Mouse (Mus musculus) myocyte (in vitro differentiated cells): Measurements from ENCODE around the gene Smurf1. TPM values are rescaled to one million over a fixed set of nuclear protein-coding genes. Genes with fewer than 3 reads are reported as not detected.

Experiments used
- H3K27me3 ChIP-seq: one replicate; pipeline ENCODE4 v1.6.1; 2011; ENCODE audit not compliant: control insufficient read depth, insufficient read depth, insufficient read length
- H3K36me3 ChIP-seq: one replicate; pipeline ENCODE4 v1.6.1; 2011; ENCODE audit not compliant: control insufficient read depth, insufficient read depth
- H3K4me2 ChIP-seq: one replicate; pipeline ENCODE4 v1.6.1; 2011; ENCODE audit warnings: low read depth, control low read depth
- H3K4me3 ChIP-seq: one replicate; pipeline ENCODE4 v1.5.1; 2011; ENCODE audit warnings: mild to moderate bottlenecking, control low read depth, moderate library complexity
- H3K79me2 ChIP-seq: one replicate; pipeline ENCODE4 v1.6.1; 2011; ENCODE audit not compliant: control insufficient read depth, insufficient read depth
- H3ac ChIP-seq: one replicate; pipeline ENCODE4 v1.6.1; 2011; ENCODE audit not compliant: control insufficient read depth, insufficient read length
- CEBPB ChIP-seq: IDR thresholded peaks from 2 replicates; pipeline ENCODE4 v1.6.1; 2011; ENCODE audit warnings: mild to moderate bottlenecking, moderate library complexity; ENCODE audit not compliant: poor library complexity, insufficient read depth, severe bottlenecking
- E2F4 ChIP-seq: IDR thresholded peaks from one replicate; pipeline ENCODE4 v1.6.1; 2011; ENCODE audit warnings: mild to moderate bottlenecking, control low read depth, moderate library complexity; ENCODE audit not compliant: insufficient read depth
- MAX ChIP-seq: IDR thresholded peaks from one replicate; pipeline ENCODE4 v1.6.1; 2011; ENCODE audit warnings: low read depth, mild to moderate bottlenecking, control low read depth
- MYOD1 ChIP-seq, 3 experiments: IDR thresholded peaks; one replicate each; pipeline ENCODE4 v1.6.1; 2011; ENCODE audit warnings: control low read depth in 2 of 3, low read depth in 2 of 3, mild to moderate bottlenecking in 2 of 3, moderate library complexity in 1 of 3; ENCODE audit not compliant: insufficient read length in 2 of 3, control insufficient read depth in 1 of 3
- MYOG ChIP-seq, 3 experiments: IDR thresholded peaks; one replicate each; pipeline ENCODE4 v1.6.1; 2011; ENCODE audit warnings: control low read depth in 2 of 3, low read depth in 2 of 3, mild to moderate bottlenecking in 2 of 3; ENCODE audit not compliant: insufficient read length in 2 of 3, control insufficient read depth in 1 of 3, insufficient read depth in 1 of 3
- POLR2A ChIP-seq: IDR thresholded peaks from one replicate; pipeline ENCODE4 v1.6.1; 2011; ENCODE audit warnings: low read depth, mild to moderate bottlenecking, control low read depth, moderate library complexity; ENCODE audit not compliant: insufficient read length
- POLR2AphosphoS2 ChIP-seq: IDR thresholded peaks from one replicate; pipeline ENCODE4 v1.6.1; 2011; ENCODE audit warnings: low read depth, control low read depth; ENCODE audit not compliant: insufficient read length
- REST ChIP-seq: IDR thresholded peaks from one replicate; pipeline ENCODE4 v1.6.1; 2011; ENCODE audit warnings: mild to moderate bottlenecking, control low read depth, moderate library complexity; ENCODE audit not compliant: insufficient read depth, insufficient read length
- SRF ChIP-seq: IDR thresholded peaks from one replicate; pipeline ENCODE4 v1.6.1; 2011; ENCODE audit warnings: low read depth; ENCODE audit not compliant: control insufficient read depth, insufficient read length
- TCF12 ChIP-seq: IDR thresholded peaks from one replicate; pipeline ENCODE4 v1.6.1; 2011; ENCODE audit warnings: mild to moderate bottlenecking, control low read depth; ENCODE audit not compliant: poor library complexity, insufficient read depth, severe bottlenecking
- TCF3 ChIP-seq: IDR thresholded peaks from one replicate; pipeline ENCODE4 v1.6.1; 2011; ENCODE audit warnings: low read depth, control low read depth; ENCODE audit not compliant: insufficient read length
- USF1 ChIP-seq: IDR thresholded peaks from one replicate; pipeline ENCODE4 v1.6.1; 2011; ENCODE audit warnings: low read depth, mild to moderate bottlenecking, control low read depth, moderate library complexity
- polyA plus RNA-seq: library from polyadenylated mRNA; unstranded; fragments of >200 nt; fragmentation: generic; extraction: Trizol; gene quantifications from one replicate; pipeline ENCODE4 v1.2.1, GENCODE M21; 2012; ENCODE audit warnings: missing spikeins

Smurf1 gene
- polyA plus RNA-seq, 1 experiment = 32.9 TPM

DNA sequence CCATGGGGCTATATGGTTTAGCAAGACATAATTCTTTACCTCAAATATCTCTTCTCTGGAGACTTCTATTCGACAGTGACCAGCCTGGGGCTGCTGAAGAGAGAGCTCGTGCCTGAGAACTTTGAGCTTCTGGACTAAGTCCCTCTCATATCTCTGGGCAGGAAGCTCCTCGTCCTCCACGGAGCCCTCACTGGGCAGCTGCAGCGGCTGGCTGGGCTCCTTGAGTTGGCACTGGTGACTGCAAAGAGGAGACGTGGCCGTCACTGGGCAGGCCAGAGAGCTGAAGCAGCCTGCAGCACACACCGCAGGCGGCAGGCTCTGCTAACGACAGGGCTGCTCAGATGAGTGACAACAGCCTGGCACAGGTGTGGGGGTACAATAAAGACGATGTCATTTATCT lies 74.4 kb downstream of the Smurf1 start:
- Histone ChIP-seq H3K36me3 (peaks cover 60% of the 10 kb centered on the region), H3K27me3 (no peaks in the 10 kb centered on the region), H3ac (no peak overlapping the region), H3K4me2 (no peak overlapping the region), H3K4me3 (no peak overlapping the region), H3K79me2 (no peaks in the 10 kb centered on the region)
- no peak for TF ChIP-seq TCF12
- no peak for TF ChIP-seq USF1
- TF ChIP-seq MYOG (IDR thresholded peaks at IDR 0.05; ENCODE audit: control insufficient read depth in 1 of 3, insufficient read depth in 1 of 3, insufficient read length in 2 of 3, low read depth in 2 of 3) = no peak
- no peak for TF ChIP-seq TCF3
- TF ChIP-seq MAX = no peak
- no peak for TF ChIP-seq POLR2AphosphoS2
- TF ChIP-seq MYOD1 (IDR thresholded peaks at IDR 0.05; ENCODE audit: control insufficient read depth in 1 of 3, insufficient read length in 2 of 3, low read depth in 2 of 3) = no peak
- no peak for TF ChIP-seq REST
- no peak for TF ChIP-seq SRF

DNA sequence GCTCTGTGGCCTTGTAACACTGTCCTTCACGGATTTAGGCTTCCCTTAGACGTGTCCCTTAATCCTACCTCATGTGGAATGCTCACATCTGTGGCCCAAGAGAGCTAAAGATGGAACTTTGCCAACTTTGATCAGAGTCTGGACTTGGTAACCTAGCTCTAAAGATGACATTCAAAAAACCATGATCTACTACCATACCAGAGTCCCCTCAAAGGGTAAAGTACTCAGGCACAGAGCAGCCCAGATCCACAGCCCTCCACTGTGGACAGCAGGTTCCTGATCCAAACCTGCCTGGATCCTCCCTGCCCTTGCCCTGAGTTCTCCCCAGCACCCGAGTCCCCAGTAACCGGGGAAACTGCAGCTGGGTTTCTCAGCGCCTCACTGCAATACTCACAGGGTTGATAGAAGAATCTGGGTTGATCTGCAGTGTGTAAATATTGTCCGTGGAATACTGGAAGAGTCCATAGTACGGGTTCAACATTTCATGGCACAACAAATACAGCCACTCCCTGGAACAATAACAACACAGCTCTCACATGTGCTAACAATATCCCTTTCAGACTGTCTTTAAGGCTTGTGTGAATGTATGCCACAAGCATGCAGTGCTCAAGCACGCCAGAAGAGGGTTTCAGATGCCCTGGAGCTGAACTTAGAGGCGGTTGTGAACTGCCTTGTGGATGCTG lies 79.5 kb downstream of the Smurf1 start:
- TF ChIP-seq MAX (no peak), POLR2A (no peak), USF1 (no peak), TCF12 (no peak), E2F4 (no peak), MYOG (IDR thresholded peaks at IDR 0.05; ENCODE audit: control insufficient read depth in 1 of 3, insufficient read depth in 1 of 3, insufficient read length in 2 of 3, low read depth in 2 of 3) (no peak), POLR2AphosphoS2 (no peak), SRF (no peak), REST (no peak), CEBPB (no peak), MYOD1 (IDR thresholded peaks at IDR 0.05; ENCODE audit: control insufficient read depth in 1 of 3, insufficient read length in 2 of 3, low read depth in 2 of 3) (no peak)
- Histone ChIP-seq H3K4me3 (no peak overlapping the region), H3K36me3 (peaks cover 50% of the 10 kb centered on the region)

DNA sequence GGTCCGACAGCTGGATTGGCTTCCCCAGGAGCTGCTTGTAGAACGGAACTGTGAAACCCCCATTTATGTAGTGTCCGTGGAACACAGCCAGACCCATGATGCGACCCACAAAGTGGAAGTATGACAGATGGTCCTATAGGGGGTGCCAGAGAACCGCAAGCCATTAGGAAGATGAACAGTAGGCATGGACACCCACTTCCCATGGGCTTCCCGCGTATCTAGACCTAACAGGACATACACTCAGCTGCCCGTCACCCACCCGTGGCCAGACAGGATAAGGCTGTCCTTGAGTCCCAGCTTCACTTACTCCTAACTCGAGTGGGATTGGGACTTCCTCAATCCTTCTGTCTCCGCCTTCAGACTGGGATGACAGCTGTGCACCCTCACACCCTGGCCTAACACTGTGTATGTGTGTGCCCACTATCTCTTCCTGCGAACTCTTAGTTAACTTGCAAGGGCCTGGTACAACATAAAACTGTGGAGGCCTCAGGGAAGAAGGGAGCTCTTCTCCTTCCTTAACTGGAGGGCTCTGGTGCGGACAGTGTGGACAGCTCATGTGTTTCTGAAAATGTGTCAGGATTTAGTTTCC lies 80.9 kb downstream of the Smurf1 start:
- Histone ChIP-seq H3K4me2 (no peak overlapping the region), H3K36me3 (peaks cover 42% of the 10 kb centered on the region), H3ac (no peak overlapping the region), H3K79me2 (no peaks in the 10 kb centered on the region), H3K4me3 (no peak overlapping the region), H3K27me3 (no peaks in the 10 kb centered on the region)
- no peak for TF ChIP-seq POLR2A

More for the DNA sequence above, 79.5 kb downstream of the Smurf1 start:
- no peak overlapping the region for H3K4me2 ChIP-seq
- H3K27me3 ChIP-seq = no peaks in the 10 kb centered on the region
- no peaks in the 10 kb centered on the region for H3K79me2 ChIP-seq
- H3ac ChIP-seq = no peak overlapping the region

DNA sequence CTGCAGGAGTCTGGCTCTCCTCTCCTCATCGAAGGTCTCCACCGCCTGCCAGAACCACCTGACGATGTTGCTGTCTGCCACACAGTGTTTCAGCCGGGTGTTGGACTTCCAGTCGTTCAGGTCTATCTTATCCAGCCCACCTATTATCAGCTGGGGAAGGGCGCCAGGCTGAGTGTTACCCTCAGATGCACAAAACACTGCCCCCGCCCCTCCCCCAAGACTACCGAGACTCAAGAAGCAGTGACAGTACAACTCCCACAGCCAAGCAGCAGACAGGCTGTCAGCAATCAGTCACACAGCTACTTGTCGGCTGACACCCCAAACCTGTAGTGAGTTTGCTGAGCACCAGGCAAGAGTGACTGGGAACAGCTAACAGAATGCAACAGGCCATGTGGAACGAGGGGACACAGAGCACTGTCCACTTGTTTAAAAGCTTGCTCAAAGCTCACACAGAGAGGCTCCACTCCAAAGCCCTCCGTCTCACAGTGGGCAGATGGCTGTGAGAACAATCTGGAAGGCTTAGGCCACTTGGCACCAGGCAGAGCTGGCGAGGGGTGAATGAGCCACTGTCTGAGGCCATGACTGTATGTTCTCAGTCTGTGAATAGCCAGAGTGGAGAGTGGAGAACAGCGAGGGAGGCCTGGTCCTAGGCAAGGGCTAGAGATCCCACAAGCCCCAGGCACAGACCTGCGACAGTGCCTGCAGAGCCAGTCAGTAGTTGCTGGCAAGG lies 83.8 kb downstream of the Smurf1 start:
- TF ChIP-seq MYOD1 (IDR thresholded peaks at IDR 0.05; ENCODE audit: control insufficient read depth in 1 of 3, insufficient read length in 2 of 3, low read depth in 2 of 3) (no peak), TCF3 (no peak), POLR2AphosphoS2 (no peak), CEBPB (no peak), MAX (no peak), TCF12 (no peak), REST (no peak), MYOG (IDR thresholded peaks at IDR 0.05; ENCODE audit: control insufficient read depth in 1 of 3, insufficient read depth in 1 of 3, insufficient read length in 2 of 3, low read depth in 2 of 3) (no peak), SRF (no peak), USF1 (no peak), E2F4 (no peak), POLR2A (no peak)

DNA sequence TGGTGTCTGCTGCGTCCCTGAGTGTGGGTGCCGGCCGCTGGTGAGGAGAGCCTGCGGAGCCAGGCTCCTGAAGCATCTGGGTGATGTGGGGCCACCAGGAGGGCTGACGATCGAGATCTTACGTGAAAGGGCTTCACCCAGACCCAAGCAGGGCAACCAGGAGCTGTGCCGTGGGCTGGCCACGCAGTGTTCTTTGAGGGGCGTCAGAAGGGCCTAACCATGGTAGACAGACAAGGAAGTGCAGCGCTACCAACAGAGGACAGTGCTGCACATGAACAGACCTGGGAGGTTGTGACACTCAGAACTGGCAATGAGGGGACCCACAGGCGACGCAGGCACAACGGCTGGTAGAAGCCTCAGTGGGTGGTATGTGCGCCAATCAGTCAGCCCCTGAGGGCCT lies 88.6 kb downstream of the Smurf1 start:
- H3ac ChIP-seq = no peak overlapping the region
- H3K4me2 ChIP-seq = no peak overlapping the region
- no peaks in the 10 kb centered on the region for H3K79me2 ChIP-seq
- no peaks in the 10 kb centered on the region for H3K36me3 ChIP-seq
- TF ChIP-seq CEBPB (no peak), POLR2AphosphoS2 (no peak), SRF (no peak)
- no peak overlapping the region for H3K4me3 ChIP-seq
- no peaks in the 10 kb centered on the region for H3K27me3 ChIP-seq

More for the DNA sequence above, 83.8 kb downstream of the Smurf1 start:
- Histone ChIP-seq H3K4me2 (no peak overlapping the region), H3ac (no peak overlapping the region), H3K4me3 (no peak overlapping the region), H3K36me3 (peaks cover 20% of the 10 kb centered on the region), H3K79me2 (no peaks in the 10 kb centered on the region), H3K27me3 (no peaks in the 10 kb centered on the region)
